Mouse (Mus musculus) neural tube, embryonic 14.5 days (tissue): ENCODE data around the gene Dcaf6. TPM values are rescaled to one million over a fixed set of nuclear protein-coding genes. Genes with fewer than 3 reads are reported as not detected.

ENCODE experiments used
- ATAC-seq: fragments of 200-750 bp; cut with Nextera tagmentation; 2 replicates; pipeline ENCODE4 v1.8.0; 2017; ENCODE audit warnings: low read depth, mild to moderate bottlenecking, moderate TSS enrichment, moderate library complexity
- H3K27ac ChIP-seq: fragments of 300-500 bp; sonication (generic); 2 replicates; pipeline ENCODE4 v1.5.1; 2014; ENCODE audit warnings: low read depth, mild to moderate bottlenecking, control low read depth, low read length, moderate library complexity, mixed read lengths
- H3K27me3 ChIP-seq: fragments of 300-500 bp; sonication (generic); 2 replicates; pipeline ENCODE4 v1.6.1; 2014; ENCODE audit warnings: low read length; ENCODE audit not compliant: control insufficient read depth, insufficient read depth
- H3K36me3 ChIP-seq: fragments of 300-500 bp; sonication (generic); 2 replicates; pipeline ENCODE4 v1.6.1; 2014; ENCODE audit warnings: low read length, mixed read lengths; ENCODE audit not compliant: control insufficient read depth, insufficient read depth
- H3K4me1 ChIP-seq: fragments of 300-500 bp; sonication (generic); 2 replicates; pipeline ENCODE4 v1.6.1; 2014; ENCODE audit warnings: low read length; ENCODE audit not compliant: control insufficient read depth, insufficient read depth
- H3K4me2 ChIP-seq: fragments of 300-500 bp; sonication (generic); 2 replicates; pipeline ENCODE4 v1.6.1; 2014; ENCODE audit warnings: mild to moderate bottlenecking, low read depth, low read length, control low read depth
- H3K4me3 ChIP-seq: fragments of 300-500 bp; sonication (generic); 2 replicates; pipeline ENCODE4 v1.5.1; 2014; ENCODE audit warnings: low read depth, low read length, control low read depth, mixed read lengths
- H3K9ac ChIP-seq: fragments of 300-500 bp; sonication (generic); replicated peaks from 2 replicates; pipeline ENCODE4 v1.6.1; 2014; ENCODE audit warnings: low read depth, mild to moderate bottlenecking, control low read depth, low read length, mixed read lengths
- H3K9me3 ChIP-seq: fragments of 300-500 bp; sonication (generic); 2 replicates; pipeline ENCODE4 v1.6.1; 2016; ENCODE audit warnings: low read length; ENCODE audit not compliant: control insufficient read depth
- WGBS: fragments of 180-500 bp; shearing (Covaris S2); extraction: QIAGEN DNeasy Blood & Tissue Kit; methylation state at CpG from one replicate; pipeline ENCODE4 v1.1.7; 2014; 5-methylcytosine and 5-hydroxymethylcytosine counted together
- polyA plus RNA-seq: library from polyadenylated mRNA; unstranded; fragments of >200 nt; fragmentation: Nextera tagmentation; extraction: Ambion mirVana; gene quantifications from 2 replicates; pipeline ENCODE4 v1.2.1, GENCODE M21; 2014

The Dcaf6 gene
- polyA plus RNA-seq, 1 experiment from 2014 or later = 19.3 TPM

- no peak overlapping the region for H3K27ac ChIP-seq
- H3K4me1 ChIP-seq = no peaks in the 10 kb centered on the region
- H3K27me3 ChIP-seq = no peaks in the 10 kb centered on the region
- no peaks in the 10 kb centered on the region for H3K36me3 ChIP-seq
- H3K4me2 ChIP-seq = no peak overlapping the region
- no peak overlapping the region for H3K4me3 ChIP-seq
- no peaks in the 10 kb centered on the region for H3K9me3 ChIP-seq
- H3K9ac ChIP-seq = no peak overlapping the region
- ATAC-seq = no peak
- 77% methylated on average over 3 of the region's 3 CpGs for WGBS
Observed at GRCm38 (mm10) chr1:165440788-165441187, 19.5 kb downstream of the Dcaf6 start.

DNA sequence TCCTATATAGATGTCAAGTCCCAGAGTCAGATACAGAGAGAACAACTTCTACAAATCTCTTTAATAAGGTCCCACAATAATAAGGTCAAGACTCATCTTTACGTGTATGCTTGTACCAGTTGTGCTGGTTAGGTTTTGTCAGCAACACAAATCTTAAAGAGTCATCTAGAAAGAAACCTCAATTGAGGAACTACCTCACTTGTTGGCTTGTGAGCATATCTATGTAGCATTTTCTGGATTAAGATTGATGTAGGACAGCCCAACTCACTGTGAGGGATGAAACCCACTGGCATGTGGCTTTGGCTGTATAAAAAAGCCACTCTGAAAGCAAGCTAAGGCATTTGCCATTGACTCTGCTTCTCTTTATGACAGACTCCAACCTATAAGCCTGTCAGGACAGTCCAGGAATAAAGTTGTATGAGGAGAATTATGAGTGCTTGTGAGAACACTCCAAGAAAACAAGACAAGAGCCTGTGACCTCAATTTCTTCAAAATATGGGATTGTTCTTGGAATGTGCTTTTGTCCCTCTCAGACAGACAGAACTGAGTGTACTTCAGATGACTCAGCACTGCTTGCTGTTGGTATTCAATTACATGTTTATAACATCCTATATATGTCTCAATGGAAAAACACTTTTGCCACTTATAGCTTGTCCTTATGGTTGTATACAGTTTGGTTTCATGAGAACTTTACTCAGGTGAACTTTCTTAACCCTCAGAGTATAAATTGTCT is 21.8 kb downstream of the Dcaf6 start:
- 100% methylated on average over 1 of the region's 1 CpGs for WGBS
- Histone ChIP-seq H3K4me3 (no peak overlapping the region), H3K4me2 (no peak overlapping the region), H3K4me1 (no peaks in the 10 kb centered on the region), H3K36me3 (no peaks in the 10 kb centered on the region), H3K27ac (no peak overlapping the region), H3K9ac (no peak overlapping the region), H3K9me3 (no peaks in the 10 kb centered on the region), H3K27me3 (no peaks in the 10 kb centered on the region)
- ATAC-seq = no peak

DNA sequence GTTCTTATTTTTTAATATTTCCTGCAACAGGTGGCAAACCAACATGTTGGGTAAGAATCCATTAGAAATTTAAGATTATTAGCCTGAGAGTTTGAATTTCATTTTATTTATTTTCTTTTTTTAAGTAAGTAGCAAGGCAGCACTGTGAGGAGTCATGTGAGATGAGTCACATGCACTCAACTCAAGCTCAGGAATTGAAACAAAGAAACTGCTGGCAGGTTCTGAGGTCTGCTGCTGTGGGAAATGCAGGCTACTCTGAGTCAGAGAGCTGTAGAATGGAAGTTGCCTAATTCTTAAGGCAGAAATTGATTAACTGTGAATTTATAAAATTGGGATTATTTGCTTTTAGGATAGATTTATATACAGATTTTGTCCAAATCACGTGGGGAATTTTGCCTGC is 27.4 kb downstream of the Dcaf6 start:
- Histone ChIP-seq H3K9ac (no peak overlapping the region), H3K4me3 (no peak overlapping the region), H3K4me2 (no peak overlapping the region), H3K27me3 (no peaks in the 10 kb centered on the region), H3K36me3 (no peaks in the 10 kb centered on the region), H3K9me3 (no peaks in the 10 kb centered on the region), H3K27ac (no peak overlapping the region), H3K4me1 (no peaks in the 10 kb centered on the region)
- no peak for ATAC-seq
- WGBS = 89% methylated on average over 1 of the region's 1 CpGs

- H3K9ac ChIP-seq = no peak overlapping the region
- H3K4me3 ChIP-seq = no peak overlapping the region
- 98% methylated on average over 2 of the region's 2 CpGs for WGBS
- no peaks in the 10 kb centered on the region for H3K36me3 ChIP-seq
- no peak overlapping the region for H3K27ac ChIP-seq
- no peaks in the 10 kb centered on the region for H3K27me3 ChIP-seq
- H3K4me2 ChIP-seq = no peak overlapping the region
- no peaks in the 10 kb centered on the region for H3K9me3 ChIP-seq
- ATAC-seq = no peak
- H3K4me1 ChIP-seq = no peaks in the 10 kb centered on the region
Observed at GRCm38 (mm10) chr1:165426254-165426653, 34.0 kb downstream of the Dcaf6 start.

GRCm38 (mm10) chr1:165421357-165421915 is 38.8 kb downstream of the Dcaf6 start:
- H3K27ac ChIP-seq = no peak overlapping the region
- no peaks in the 10 kb centered on the region for H3K4me1 ChIP-seq

GRCm38 (mm10) chr1:165396401-165396805 is 63.9 kb downstream of the Dcaf6 start:
- H3K4me2 ChIP-seq = no peak overlapping the region
- H3K27me3 ChIP-seq = no peaks in the 10 kb centered on the region
- no peak overlapping the region for H3K4me3 ChIP-seq
- ATAC-seq = no peak
- 90% methylated on average over 2 of the region's 2 CpGs for WGBS
- no peaks in the 10 kb centered on the region for H3K36me3 ChIP-seq
- no peaks in the 10 kb centered on the region for H3K4me1 ChIP-seq
- H3K27ac ChIP-seq = no peak overlapping the region
- H3K9ac ChIP-seq = no peak overlapping the region
- H3K9me3 ChIP-seq = no peaks in the 10 kb centered on the region

More at GRCm38 (mm10) chr1:165421357-165421915, 38.8 kb downstream of the Dcaf6 start:
- Histone ChIP-seq H3K27me3 (no peaks in the 10 kb centered on the region), H3K4me3 (no peak overlapping the region), H3K4me2 (no peak overlapping the region), H3K36me3 (no peaks in the 10 kb centered on the region), H3K9ac (no peak overlapping the region), H3K9me3 (no peaks in the 10 kb centered on the region)
- ATAC-seq = no peak
- WGBS = 84% methylated on average over 7 of the region's 7 CpGs

DNA sequence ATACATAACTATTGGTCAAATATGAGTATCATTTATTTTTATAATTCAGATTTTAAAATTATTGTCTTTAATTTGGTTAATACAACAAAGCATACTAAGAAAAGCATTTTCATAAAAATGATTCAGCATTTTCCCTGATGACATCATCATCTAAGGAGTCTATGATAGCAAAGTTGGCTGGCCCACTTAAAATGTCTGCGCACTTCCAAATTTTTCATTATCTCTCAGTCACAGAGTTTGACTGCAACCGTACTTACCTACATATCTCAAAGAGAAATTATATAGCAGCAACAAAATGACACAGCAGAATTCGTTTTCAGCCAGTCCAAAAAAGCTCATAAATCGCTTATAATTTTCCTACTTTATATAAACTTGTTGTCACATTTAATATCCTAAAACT is 64.3 kb downstream of the Dcaf6 start:
- no peak overlapping the region for H3K27ac ChIP-seq
- H3K4me1 ChIP-seq = no peaks in the 10 kb centered on the region
- no peak overlapping the region for H3K4me2 ChIP-seq
- H3K36me3 ChIP-seq = no peaks in the 10 kb centered on the region
- no peaks in the 10 kb centered on the region for H3K9me3 ChIP-seq
- H3K27me3 ChIP-seq = no peaks in the 10 kb centered on the region
- WGBS = 94% methylated on average over 4 of the region's 4 CpGs
- H3K9ac ChIP-seq = no peak overlapping the region
- ATAC-seq = no peak
- no peak overlapping the region for H3K4me3 ChIP-seq

DNA sequence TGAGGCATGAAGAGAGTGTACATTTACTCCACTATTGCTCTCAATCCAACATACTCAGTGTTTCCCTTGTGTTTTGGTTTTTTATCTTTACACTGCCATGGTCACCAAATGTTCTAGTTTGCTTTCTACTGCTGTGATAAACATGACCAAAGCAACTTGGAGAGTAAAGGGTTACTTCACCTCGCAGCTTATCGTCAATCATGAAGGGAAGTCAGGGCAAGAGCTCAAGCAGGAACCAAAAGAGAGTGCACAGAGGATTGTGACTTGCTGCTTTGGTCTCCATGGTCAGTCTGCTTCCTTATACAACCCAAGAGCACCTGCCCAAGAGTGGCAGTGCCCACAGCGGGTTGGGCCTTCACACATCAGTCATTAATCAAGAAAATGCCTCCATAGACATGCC is 65.4 kb downstream of the Dcaf6 start:
- no peaks in the 10 kb centered on the region for H3K4me1 ChIP-seq
- H3K9me3 ChIP-seq = no peaks in the 10 kb centered on the region
- H3K36me3 ChIP-seq = no peaks in the 10 kb centered on the region
- ATAC-seq = no peak
- no peak overlapping the region for H3K4me3 ChIP-seq
- WGBS = 85% methylated on average over 3 of the region's 3 CpGs
- no peak overlapping the region for H3K4me2 ChIP-seq
- H3K27me3 ChIP-seq = no peaks in the 10 kb centered on the region
- no peak overlapping the region for H3K9ac ChIP-seq
- H3K27ac ChIP-seq = no peak overlapping the region

DNA sequence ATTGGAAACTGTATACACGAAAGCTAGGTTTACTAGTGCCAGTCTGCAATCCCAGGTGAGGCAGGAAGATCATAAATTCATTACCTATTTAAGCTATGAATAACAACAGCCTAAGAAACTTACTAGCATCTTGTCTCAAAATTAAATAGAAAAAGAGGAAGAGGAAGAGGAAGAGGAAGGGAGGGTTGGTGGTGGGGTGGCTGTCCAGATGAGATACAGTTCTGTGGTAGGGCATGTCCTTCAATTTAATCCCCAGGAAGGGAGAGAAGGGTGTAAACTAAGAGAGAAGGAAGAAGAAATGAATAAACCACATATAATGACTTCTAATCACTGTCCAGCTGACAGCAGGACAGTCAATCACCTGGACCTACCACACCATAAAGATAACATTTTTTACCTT is 67.2 kb downstream of the Dcaf6 start:
- no peaks in the 10 kb centered on the region for H3K4me1 ChIP-seq
- H3K9ac ChIP-seq = no peak overlapping the region
- H3K27ac ChIP-seq = no peak overlapping the region
- H3K27me3 ChIP-seq = no peaks in the 10 kb centered on the region
- no peaks in the 10 kb centered on the region for H3K9me3 ChIP-seq
- no peak for ATAC-seq
- 84% methylated on average over 1 of the region's 1 CpGs for WGBS
- no peaks in the 10 kb centered on the region for H3K36me3 ChIP-seq
- H3K4me2 ChIP-seq = no peak overlapping the region
- no peak overlapping the region for H3K4me3 ChIP-seq
